Mouse (Mus musculus) gastrocnemius, adult 2 months (tissue): ENCODE data around the gene Zfp865. TPM values are rescaled to one million over a fixed set of nuclear protein-coding genes. Genes with fewer than 3 reads are reported as not detected.

Source experiments
- DNase-seq: peaks from one replicate; pipeline ENCODE4 v3.0.0; 2022
- H3K27ac ChIP-seq: fragments of 200-600 bp; 2 replicates; pipeline ENCODE4 v1.8.1; 2022; ENCODE audit warnings: mild to moderate bottlenecking
- H3K4me3 ChIP-seq: fragments of 200-600 bp; 2 replicates; pipeline ENCODE4 v1.8.1; 2022; ENCODE audit warnings: mild to moderate bottlenecking, moderate library complexity
- CTCF ChIP-seq: fragments of 200-600 bp; IDR thresholded peaks from 2 replicates; pipeline ENCODE4 v1.8.1; 2022; ENCODE audit warnings: antibody characterized with exemption, mild to moderate bottlenecking, moderate library complexity
- intact Hi-C: fragments of 180-260 bp; cut with DNase I; formaldehyde crosslinking; loops from one replicate; pipeline ENCODE4 v1.15.1; 2025
- total RNA-seq, 2 experiments: library from RNA; stranded (reverse); gene quantifications; 2 replicates each; pipeline ENCODE4 v1.2.3; 2021

The Zfp865 gene
- total RNA-seq, 2 experiments from 2014 or later, result 12.9 to 15.6 TPM

GRCm38 (mm10) chr7:5038109-5038732, 18.0 kb downstream of the Zfp865 start, which contains the start of gene Zfp784:
Gene Zfp784, minus strand, starts transcription at chr7:5038446.
- peak; percentile 96 for DNase-seq
- no peak for TF ChIP-seq CTCF
- H3K27ac ChIP-seq, result peak within 1 kb of the TSS; percentile 99
- intact Hi-C loops, result no loop called here
- peak within 1 kb of the TSS; percentile 89 for H3K4me3 ChIP-seq

GRCm38 (mm10) chr7:5038940-5039339, 18.8 kb downstream of the Zfp865 start:
- intact Hi-C loops, result no loop called here
- Histone ChIP-seq H3K27ac (peak overlapping the region; percentile 99), H3K4me3 (peak overlapping the region; percentile 89)
- no peak for DNase-seq
- no peak for TF ChIP-seq CTCF

GRCm38 (mm10) chr7:5044981-5045380, 24.8 kb downstream of the Zfp865 start:
- Histone ChIP-seq H3K27ac (no peak overlapping the region), H3K4me3 (no peak overlapping the region)
- no peak for DNase-seq
- TF ChIP-seq CTCF, result no peak
- intact Hi-C loops, result no loop called here

GRCm38 (mm10) chr7:5046112-5046511, 25.9 kb downstream of the Zfp865 start:
- no peak overlapping the region for H3K27ac ChIP-seq
- H3K4me3 ChIP-seq, result no peak overlapping the region
- intact Hi-C loops, result loop anchor here (2.0 kb wide), 1 partner anchor 103 kb away; no protein-coding TSS in a partner anchor
- DNase-seq, result no peak
- no peak for TF ChIP-seq CTCF

GRCm38 (mm10) chr7:5047313-5047712, 27.1 kb downstream of the Zfp865 start:
- peak; percentile 64 for TF ChIP-seq CTCF
- intact Hi-C loops, result loop anchor here (2.0 kb wide), 1 partner anchor 105 kb away; no protein-coding TSS in a partner anchor
- Histone ChIP-seq H3K27ac (no peak overlapping the region), H3K4me3 (no peak overlapping the region)
- DNase-seq, result no peak

GRCm38 (mm10) chr7:5051193-5052192, 31.3 kb downstream of the Zfp865 start, which contains the start of gene Zfp580:
Gene Zfp580, plus strand, starts transcription at chr7:5051538.
- no peak for TF ChIP-seq CTCF
- intact Hi-C loops, result no loop called here
- Histone ChIP-seq H3K4me3 (peak within 1 kb of the TSS; percentile 95), H3K27ac (peak within 1 kb of the TSS; percentile 92)
- peak; percentile 86 for DNase-seq

GRCm38 (mm10) chr7:5052438-5052837, 32.3 kb downstream of the Zfp865 start:
- intact Hi-C loops, result no loop called here
- Histone ChIP-seq H3K4me3 (peak overlapping the region; percentile 95), H3K27ac (no peak overlapping the region)
- TF ChIP-seq CTCF, result no peak
- DNase-seq, result no peak

GRCm38 (mm10) chr7:5052931-5053343, 32.8 kb downstream of the Zfp865 start:
- no peak overlapping the region for H3K27ac ChIP-seq
- TF ChIP-seq CTCF, result no peak
- peak overlapping the region; percentile 95 for H3K4me3 ChIP-seq
- DNase-seq, result peak; percentile 17
- intact Hi-C loops, result no loop called here

- H3K4me3 ChIP-seq, result peak overlapping the region; percentile 41
- no peak for TF ChIP-seq CTCF
- no peak overlapping the region for H3K27ac ChIP-seq
- intact Hi-C loops, result no loop called here
- peak; percentile 15 for DNase-seq
Observed at GRCm38 (mm10) chr7:5053456-5054179, 33.4 kb downstream of the Zfp865 start.

GRCm38 (mm10) chr7:5056651-5057263, 36.6 kb downstream of the Zfp865 start:
- no peak for DNase-seq
- TF ChIP-seq CTCF, result no peak
- intact Hi-C loops, result no loop called here
- Histone ChIP-seq H3K27ac (no peak overlapping the region), H3K4me3 (peak overlapping the region; percentile 39)

- no peak overlapping the region for H3K4me3 ChIP-seq
- intact Hi-C loops, result no loop called here
Observed at GRCm38 (mm10) chr7:5057381-5057780, 37.2 kb downstream of the Zfp865 start.

GRCm38 (mm10) chr7:5057804-5058203, 37.6 kb downstream of the Zfp865 start:
- intact Hi-C loops, result no loop called here
- Histone ChIP-seq H3K4me3 (no peak overlapping the region), H3K27ac (no peak overlapping the region)
- peak; percentile 30 for DNase-seq
- TF ChIP-seq CTCF, result no peak

More at GRCm38 (mm10) chr7:5057381-5057780, 37.2 kb downstream of the Zfp865 start:
- TF ChIP-seq CTCF, result no peak
- no peak overlapping the region for H3K27ac ChIP-seq
- DNase-seq, result peak; percentile 9
